Mouse (Mus musculus) hematopoietic stem cell, adult 5-6 weeks (primary cell): ENCODE measurements around the gene Tmc1. TPM values are rescaled to one million over a fixed set of nuclear protein-coding genes. Genes with fewer than 3 reads are reported as not detected.

Experiments
- ATAC-seq, 2 experiments: fragments of 125-278 bp in 1 of 2; replicated peaks in 1 of 2; 2 replicates each; pipeline ENCODE4 v1.8.0; 2016 to 2017; ENCODE audit warnings: inconsistent platforms in 2 of 2, mild to moderate bottlenecking in 2 of 2, moderate number of reproducible peaks in 2 of 2, low read depth in 1 of 2, moderate TSS enrichment in 1 of 2; ENCODE audit not compliant: low FRiP score in 2 of 2, poor library complexity in 2 of 2, severe bottlenecking in 2 of 2, insufficient read depth in 1 of 2, low TSS enrichment in 1 of 2
- total RNA-seq: library from RNA; stranded (forward); fragments of 172-1452, 232-1000 nt; gene quantifications from 2 replicates; pipeline ENCODE4 v1.2.3, GENCODE M21; 2017

Gene Tmc1
- total RNA-seq = 0.44 TPM in 1 of 2 replicates, not detected in the other

GRCm38 (mm10) chr19:20953874-20954273, at the start of gene Tmc1:
TSS of gene Tmc1 (minus strand) at chr19:20954202.
- no peak for ATAC-seq

GRCm38 (mm10) chr19:21001552-21001951, 47.5 kb upstream of the Tmc1 start:
- ATAC-seq = no peak

- ATAC-seq = peak; percentile 29 to 37; a peak in 1 of 4 replicates
Measured at GRCm38 (mm10) chr19:20979244-20979643, 25.2 kb upstream of the Tmc1 start.

GRCm38 (mm10) chr19:20978148-20978547, 24.1 kb upstream of the Tmc1 start:
- ATAC-seq = no peak

- no peak for ATAC-seq
Measured at GRCm38 (mm10) chr19:20971926-20972325, 17.9 kb upstream of the Tmc1 start.

GRCm38 (mm10) chr19:20954815-20955214, 813 bp upstream of the Tmc1 start:
- ATAC-seq = no peak

- ATAC-seq = no peak
Measured at GRCm38 (mm10) chr19:20944446-20944845, 9.6 kb downstream of the Tmc1 start.

- no peak for ATAC-seq
Measured at GRCm38 (mm10) chr19:20924282-20924681, 29.7 kb downstream of the Tmc1 start.

- no peak for ATAC-seq
Measured at GRCm38 (mm10) chr19:20923336-20924211, 30.4 kb downstream of the Tmc1 start.

- no peak for ATAC-seq
Measured at GRCm38 (mm10) chr19:20918241-20918640, 35.8 kb downstream of the Tmc1 start.

GRCm38 (mm10) chr19:20915151-20915550, 38.9 kb downstream of the Tmc1 start:
- ATAC-seq = no peak

- ATAC-seq = no peak
Measured at GRCm38 (mm10) chr19:20910356-20910755, 43.6 kb downstream of the Tmc1 start.

GRCm38 (mm10) chr19:20881205-20881604, 72.8 kb downstream of the Tmc1 start:
- ATAC-seq = no peak

GRCm38 (mm10) chr19:20875881-20876280, 78.1 kb downstream of the Tmc1 start:
- ATAC-seq = no peak; a peak in 1 of 4 replicates

- ATAC-seq = no peak
Measured at GRCm38 (mm10) chr19:20861779-20862178, 92.2 kb downstream of the Tmc1 start.

GRCm38 (mm10) chr19:20860270-20860669, 93.7 kb downstream of the Tmc1 start:
- no peak for ATAC-seq

GRCm38 (mm10) chr19:20857819-20858218, 96.2 kb downstream of the Tmc1 start:
- ATAC-seq = peak in 1 of 2 experiments; percentile 37; a peak in 1 of 4 replicates

GRCm38 (mm10) chr19:20848906-20849305, 105.1 kb downstream of the Tmc1 start:
- ATAC-seq = 0 out of 4 replicates have a peak, but pooled peaks of 1 of the 2 experiments have one; percentile 37
